Mouse (Mus musculus) gastrocnemius, postnatal 4 days (tissue): ENCODE results near the gene Phyh. TPM values are rescaled to one million over a fixed set of nuclear protein-coding genes. Genes with fewer than 3 reads are reported as not detected.
"Not testable (repeated sequence)": the region's sequence is repeated elsewhere in the genome, so short reads cannot be mapped to it uniquely, and the experiment has no call there.

Source experiments
- DNase-seq, 2 experiments: peaks; one replicate each; pipeline ENCODE4 v3.0.0; 2021 to 2022; ENCODE audit warnings: low spot score in 2 of 2, mixed read lengths in 2 of 2
- total RNA-seq, 2 experiments: library from RNA; stranded (reverse); gene quantifications; 2 replicates each; pipeline ENCODE4 v1.2.3; 2021

Gene Phyh
- total RNA-seq, 2 experiments from 2014 or later, result 31.9 to 36.5 TPM

DNA sequence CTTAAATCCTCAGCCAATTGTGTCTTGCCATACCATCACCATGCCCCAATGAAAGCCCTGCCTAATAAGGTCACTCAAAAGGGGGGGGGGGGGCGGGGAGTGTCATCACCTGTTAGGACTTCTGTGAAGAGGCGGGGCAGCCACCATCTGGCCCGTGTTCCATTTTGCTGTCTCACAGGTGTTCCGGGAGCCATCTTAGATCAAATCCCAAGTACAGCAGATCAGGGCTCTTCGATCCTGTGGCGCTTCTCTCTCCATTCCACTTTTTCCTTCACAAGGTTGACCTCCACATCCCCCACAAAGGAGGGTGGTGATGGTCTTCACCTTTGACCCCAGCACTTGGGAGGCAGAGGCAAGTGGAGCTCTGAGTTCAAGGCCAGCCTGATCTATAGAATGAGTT lies 2.8 kb upstream of the Phyh start:
- no peak for DNase-seq

DNA sequence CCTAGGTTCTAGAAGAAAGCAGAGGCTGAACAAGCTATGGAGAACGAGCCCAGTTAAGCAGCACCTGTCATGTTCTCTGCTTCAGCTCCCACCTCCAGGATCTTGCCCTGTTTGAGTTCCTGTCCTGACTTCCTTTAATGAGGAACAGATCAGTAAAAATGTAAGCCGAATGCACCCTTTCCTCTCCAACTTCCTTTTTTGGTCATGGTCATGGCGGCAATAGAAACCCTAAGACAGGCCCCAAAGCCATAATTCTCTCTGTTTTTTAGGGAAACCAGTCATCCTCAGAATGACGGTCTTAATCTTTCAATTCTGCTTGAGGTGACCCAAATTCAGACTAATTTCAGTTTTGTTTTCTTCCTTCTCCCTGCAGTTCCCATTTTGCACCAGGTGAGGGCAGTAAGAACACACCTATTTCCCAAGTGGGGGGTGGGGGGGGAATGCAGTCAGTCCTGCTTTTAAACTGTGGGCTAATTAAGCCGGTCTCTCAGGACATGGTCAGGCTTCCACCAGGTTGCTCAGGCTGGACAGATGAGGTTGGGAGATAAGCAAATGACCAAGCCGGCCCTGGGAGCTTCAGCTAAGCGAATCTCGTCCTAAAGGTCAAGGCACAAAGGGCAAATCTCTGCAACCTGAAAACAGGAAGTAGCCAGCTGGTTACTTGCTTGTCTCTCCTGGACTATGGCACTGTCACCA lies 1.3 kb upstream of the Phyh start:
- DNase-seq, result peak in 1 of 2 experiments; percentile 33

DNA sequence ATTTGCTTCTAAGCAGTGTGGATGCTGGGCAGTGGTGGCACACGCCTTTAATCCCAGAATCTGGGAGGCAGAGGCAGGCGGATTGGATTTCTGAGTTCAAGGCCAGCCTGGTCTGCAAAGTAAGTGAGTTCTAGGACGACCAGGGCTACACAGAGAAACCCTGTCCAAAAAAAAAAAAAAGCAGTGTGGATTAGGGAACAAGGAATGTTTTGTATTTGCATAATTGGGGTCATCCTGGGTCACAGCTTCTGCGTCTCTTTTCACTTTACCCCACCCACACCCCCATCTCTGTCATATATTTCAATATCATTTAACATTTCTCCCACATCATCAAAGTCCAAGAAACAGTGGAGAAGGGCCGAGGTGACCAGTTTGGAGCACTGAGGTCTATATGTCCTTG lies 2.2 kb downstream of the Phyh start:
- DNase-seq, result no peak

DNA sequence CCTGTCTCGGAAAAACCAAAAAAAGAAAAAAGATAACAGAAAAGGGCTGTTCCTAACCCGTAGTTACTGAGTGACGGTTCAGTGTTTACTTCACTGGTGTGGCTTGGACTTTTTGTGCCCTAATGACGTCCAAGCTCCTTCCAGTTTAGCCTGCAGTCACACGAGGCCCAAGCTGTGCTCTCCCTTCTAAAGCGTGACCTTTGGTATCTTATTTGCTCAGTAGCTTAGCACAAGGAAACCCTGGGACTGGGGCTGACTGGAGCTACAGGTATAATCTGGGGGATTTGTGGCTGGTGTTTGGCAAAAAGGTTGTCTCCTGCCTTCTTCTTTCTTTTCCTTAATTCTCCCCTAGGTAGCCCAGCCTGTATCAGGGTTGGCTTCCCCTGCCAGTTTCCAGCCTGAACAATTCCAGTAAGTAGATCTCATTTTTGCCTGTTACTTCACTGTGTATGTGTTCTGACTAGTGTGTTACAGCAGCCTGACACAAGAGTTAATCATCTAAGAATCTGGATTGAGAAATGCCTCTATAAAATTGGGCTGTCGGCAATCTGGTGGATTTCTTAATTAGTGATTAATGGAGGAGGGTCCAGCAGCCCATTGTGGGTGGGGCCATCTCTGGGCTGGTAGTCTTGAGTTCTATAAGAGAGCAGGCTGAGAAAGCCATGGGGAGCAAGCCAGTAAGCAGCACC lies 3.8 kb downstream of the Phyh start:
- DNase-seq, result no peak

DNA sequence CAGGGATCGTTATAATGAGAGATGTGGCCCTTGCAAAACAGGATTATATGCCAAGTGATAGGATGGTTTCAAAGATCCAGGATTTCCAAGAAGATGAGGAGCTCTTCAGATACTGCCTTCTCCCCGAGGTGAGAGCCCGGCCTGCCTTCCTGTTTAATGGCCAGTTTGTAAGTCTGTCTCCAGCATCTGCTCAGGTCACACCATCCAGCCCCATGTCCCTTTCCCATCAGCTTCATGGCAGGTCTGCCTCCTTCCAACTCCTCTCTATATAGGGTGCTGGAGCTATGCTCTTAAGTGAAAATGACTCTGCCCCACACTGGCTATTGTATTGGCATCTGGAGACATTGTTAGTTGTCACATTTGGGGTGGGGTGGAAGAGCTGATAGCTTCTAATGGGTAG lies 8.6 kb downstream of the Phyh start:
- no peak for DNase-seq

DNA sequence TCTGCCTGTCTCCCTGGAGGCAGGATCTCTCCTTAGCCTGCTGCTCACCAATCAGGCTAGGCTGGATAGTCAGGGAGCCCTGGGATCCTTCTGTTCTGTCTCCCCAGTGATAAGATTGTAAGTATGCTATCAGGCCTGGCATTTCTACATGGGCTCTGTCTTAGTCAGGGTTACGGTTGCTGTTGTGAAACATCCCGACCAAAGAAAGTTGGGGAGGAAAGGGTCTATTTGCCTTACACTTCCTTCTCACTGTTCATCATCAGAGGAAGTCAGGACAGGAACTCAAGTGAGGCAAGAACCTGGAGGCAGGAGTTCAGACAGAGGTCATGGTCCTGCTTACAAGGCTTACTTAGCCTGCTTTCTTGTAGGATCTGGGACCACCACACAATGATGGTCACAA lies 10.4 kb downstream of the Phyh start:
- DNase-seq, result no peak

DNA sequence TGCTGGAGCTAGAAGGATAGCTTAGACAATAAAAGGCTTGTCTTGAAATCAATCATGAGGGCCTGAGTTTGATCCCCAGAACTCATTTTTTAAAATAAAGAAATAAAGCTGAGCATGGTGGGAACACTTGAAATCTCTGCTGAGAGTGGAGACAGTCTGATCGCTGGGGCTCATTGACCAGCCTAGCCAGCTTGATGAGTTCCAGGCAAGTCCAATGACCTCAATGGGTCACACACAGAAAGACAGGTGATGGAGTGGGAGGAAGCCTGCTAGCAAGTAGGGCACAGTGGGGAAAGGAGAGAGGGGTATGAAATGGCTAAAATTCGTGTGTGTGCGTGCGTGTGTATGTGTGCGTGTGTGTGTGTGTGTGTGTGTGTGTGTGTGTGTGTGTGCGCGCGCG lies 15.7 kb downstream of the Phyh start:
- no peak for DNase-seq

DNA sequence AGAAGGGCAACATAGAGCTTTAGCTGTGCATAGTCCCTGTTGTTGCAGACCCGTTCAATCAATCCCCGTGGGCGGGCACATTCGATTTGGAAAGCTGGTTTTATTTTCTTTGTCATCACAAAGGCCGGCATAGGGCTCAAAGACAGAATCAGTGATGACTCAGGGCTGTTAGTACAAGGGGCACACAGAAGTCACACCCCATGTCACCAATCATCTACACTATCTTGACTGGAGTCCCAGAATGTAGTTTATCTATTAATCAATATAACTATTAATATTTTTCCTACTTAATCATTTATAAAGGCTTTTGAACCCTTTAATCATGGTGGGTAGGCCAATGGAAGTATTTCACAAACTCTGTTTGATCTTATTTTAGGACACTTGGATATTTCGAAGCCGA lies 19.1 kb downstream of the Phyh start:
- no peak for DNase-seq

DNA sequence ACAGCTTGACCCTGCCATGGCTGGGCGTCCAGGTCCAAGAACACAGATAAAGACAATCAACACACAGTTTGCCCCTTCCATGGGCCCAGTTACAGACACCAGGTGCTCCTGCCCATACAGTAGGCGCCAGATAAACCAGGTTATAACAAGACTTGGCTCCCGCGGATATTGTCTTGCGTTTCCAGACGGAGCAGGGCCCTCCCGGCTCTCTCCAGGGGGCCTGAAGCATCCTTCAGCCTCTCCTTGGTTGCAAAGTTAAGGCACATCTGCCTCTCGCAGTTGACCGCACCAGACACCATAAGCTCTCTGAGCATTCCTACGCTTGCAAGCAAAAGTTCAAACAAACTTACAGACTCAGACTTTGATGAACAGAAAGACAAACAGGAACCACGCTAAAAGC lies 22.0 kb downstream of the Phyh start:
- no peak for DNase-seq

DNA sequence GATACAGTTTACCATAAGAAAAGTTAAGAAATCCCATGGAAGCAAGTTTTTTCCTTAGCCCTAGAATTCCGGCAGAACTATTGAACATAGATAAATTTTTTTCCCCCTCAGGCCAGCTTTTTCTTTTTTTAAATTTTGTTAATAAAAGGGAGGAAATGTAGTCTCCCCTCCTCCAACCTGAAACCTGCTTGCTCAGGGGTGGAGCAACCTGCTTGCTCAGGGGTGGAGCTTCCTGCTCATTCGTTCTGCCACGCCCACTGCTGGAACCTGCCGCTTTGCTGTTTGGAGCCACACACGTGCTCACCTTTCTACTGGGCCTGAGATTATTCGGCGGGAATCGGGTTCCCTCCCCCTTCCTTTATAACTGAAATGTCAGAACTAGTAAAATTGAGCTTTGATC lies 30.9 kb downstream of the Phyh start:
- DNase-seq, result not testable (repeated sequence)

DNA sequence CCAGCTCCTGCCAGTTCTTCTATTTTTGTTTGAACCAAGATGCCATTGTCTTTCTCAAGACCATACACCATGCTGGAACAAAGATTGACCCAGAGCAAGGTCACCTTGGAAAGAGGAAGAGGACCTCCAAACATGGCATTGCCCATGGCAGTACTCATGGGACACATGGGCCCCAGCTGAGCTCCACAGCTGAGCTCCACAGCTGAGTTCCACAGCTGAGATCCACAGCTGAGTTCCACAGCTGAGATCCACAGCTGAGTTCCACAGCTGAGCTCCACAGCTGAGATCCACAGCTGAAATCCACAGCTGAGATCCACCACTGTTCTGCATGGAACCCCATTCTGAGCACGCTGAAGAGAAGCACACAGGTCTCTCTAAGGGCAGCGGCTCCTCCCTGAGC lies 32.2 kb downstream of the Phyh start:
- DNase-seq, result no peak

DNA sequence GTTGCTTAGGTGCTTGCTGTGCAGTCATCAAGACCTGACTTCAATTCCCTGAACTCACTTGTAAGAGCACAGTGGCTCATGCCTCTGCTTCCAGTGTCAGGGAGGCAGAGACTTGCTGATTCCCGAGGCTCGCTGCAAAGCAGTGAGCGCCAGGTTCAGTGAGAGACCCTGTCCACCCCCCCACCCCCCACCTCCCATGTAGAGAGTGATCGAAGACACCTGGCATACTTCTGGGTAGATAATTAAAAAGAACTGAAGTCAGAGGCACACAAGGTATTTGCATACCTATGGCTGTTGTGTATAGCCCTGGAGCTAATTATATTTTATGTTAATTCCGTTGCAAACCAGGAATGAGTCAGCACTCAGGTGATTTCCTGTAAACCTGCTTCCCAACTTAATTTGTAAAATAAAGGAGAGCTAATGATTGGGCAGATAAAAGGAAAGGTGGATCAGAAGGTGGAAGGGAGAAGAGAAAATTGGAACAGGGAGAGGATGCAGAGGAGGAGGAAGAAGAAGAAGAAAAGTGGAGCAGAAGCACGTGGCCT lies 35.5 kb downstream of the Phyh start:
- no peak for DNase-seq

DNA sequence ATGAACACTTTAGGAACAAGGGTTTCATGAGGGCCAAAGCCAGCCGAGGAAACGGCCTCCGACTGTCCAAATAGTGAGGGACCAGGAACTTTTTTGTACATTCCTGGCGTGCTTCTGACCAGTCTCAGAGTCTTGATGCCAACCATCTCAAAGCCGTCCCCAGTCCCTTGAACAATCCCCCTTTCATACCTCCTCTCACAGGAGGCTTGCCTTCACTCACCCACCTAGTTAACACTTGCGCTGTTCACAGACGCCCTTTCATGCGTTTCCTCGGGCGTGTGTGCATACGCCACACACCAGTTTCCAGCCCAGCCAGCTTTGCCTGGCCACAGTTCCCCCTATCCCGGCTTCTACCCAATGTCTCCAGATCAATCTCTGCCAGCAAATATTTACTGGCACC lies 39.2 kb downstream of the Phyh start:
- no peak for DNase-seq

DNA sequence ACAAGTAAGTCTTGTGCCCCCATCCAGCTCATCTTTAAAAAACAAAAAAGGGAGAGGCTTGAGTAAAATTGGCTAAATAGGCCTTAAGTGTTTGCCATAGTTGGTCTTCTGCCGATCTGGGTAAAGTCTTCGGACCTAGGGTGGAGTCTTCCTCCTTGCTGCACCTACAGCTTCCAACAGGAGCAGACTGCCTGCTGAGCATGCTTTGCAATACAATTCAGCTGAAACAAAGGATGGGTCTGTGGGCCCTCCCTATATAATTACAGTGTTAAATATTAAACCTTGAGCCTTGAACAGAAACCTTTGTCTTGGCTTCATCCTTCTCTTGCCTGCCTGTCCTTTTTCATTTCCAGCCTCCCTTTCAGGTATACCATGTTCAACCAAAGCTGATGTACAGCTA lies 49.0 kb downstream of the Phyh start:
- DNase-seq, result no peak

DNA sequence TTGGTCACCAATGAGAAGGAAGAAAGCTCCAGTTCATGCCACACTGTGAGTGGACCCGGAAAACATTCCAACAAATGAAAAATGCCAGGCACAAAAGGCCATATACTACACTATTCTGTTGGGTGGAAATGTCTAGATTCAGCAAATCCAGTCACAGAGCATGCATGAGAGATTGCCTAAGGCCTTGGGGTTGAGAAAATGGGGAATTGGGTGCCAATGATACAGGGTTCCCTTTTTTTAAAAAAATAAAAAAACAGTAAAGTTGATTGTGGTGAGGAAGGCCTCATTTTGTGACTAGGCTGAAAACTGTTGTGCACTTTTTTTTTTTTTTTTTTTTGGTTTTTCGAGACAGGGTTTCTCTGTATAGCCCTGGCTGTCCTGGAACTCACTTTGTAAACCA lies 50.3 kb downstream of the Phyh start:
- DNase-seq, result no peak

DNA sequence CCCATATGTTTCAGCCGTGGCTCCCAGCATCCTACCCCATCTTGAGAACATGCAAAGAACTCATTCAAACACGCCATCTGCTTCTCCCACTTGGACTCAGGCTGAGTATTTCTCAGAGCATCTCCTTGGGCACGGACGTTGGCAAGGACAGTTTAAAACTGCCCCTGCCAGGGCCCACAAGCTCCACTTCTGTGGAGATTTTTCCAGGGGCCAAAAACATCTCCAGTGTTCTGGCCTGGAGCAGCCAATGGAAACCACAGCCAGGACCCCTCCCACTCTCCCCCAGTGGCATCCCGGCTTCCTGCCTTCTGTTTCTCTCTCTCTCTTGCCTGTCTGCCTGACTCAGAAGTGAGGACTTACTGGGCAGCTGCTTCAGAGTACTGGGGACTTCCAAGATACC lies 57.0 kb downstream of the Phyh start, which contains the start of gene Ucma:
Gene Ucma (plus strand): TSS at position 316 of the 400 bp plus-strand sequence.
- no peak for DNase-seq

DNA sequence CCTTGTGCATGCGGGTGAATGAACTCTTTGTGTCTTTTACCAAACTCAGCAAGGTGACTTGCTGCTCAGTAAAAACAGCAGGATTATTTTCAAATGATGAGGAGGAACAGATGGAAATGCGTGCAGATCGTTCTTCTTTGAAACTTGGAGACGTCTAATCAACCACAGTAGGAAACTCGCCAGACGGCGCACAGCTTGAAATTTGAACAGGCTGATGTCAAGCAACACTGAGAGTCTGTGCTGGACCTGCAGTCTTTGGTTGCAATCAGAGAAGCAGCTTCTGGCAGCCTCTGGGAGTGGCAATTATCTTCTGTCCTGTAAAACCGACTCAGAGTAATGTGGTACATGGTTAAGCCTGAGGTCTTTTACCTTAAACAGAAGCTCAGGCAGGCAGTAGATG lies 59.3 kb downstream of the Phyh start:
- no peak for DNase-seq

DNA sequence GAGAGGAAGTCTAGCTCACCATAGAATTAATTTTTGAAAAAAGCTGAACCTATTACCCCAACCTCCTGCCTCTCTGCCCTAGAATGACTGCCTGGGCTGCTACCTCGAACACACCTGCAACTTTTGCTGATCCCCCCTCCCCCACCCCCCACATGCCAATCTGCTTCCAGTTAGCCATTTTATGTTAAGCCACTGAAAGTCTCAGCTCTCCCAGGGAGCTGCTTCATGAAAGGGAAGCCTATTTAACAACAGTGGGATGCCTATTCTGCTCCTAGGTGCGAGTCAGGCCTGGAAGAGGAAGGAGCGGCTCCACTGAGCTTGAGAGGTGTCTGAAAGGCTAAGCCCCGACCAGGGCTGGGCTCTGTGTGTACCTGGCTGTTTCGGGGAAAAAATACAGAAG lies 65.2 kb downstream of the Phyh start:
- DNase-seq, result no peak

DNA sequence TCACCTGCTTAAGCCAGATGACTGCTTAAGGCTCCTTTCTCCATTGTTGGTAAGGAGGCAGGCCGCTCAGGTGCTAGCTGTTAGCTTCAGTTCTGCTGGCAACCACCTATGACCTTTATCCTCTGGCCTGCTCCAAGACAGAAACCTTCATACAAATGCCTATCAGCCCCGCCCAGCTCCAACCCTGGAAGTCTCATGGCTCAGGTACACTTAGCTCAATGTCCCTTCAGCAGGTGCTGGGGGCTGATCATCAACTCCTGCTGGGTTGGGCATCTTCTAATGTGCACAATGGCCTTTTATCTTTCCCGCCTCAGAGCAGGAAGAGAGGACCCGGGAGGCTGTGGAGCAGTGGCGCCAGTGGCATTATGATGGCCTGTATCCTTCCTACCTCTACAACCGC lies 66.2 kb downstream of the Phyh start:
- DNase-seq, result no peak

DNA sequence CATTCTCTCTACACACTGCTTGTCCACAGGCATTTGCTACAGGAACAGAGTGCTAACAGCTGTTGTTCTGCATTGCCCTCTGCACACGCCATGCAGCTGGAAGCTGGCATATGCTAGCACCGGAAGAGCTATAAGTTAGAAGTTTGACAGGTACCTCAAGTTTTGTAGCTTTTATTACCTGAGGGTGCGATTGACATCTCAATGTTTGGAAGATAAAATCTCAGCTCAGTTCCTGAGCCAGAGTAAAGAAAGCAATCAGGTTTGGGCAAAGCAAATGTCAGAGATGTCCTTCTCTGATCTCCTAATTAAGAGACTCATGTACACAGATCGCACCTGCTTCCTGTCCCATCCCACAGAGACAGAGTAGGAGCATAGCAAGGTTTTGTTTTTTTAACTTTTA lies 68.0 kb downstream of the Phyh start:
- DNase-seq, result no peak

DNA sequence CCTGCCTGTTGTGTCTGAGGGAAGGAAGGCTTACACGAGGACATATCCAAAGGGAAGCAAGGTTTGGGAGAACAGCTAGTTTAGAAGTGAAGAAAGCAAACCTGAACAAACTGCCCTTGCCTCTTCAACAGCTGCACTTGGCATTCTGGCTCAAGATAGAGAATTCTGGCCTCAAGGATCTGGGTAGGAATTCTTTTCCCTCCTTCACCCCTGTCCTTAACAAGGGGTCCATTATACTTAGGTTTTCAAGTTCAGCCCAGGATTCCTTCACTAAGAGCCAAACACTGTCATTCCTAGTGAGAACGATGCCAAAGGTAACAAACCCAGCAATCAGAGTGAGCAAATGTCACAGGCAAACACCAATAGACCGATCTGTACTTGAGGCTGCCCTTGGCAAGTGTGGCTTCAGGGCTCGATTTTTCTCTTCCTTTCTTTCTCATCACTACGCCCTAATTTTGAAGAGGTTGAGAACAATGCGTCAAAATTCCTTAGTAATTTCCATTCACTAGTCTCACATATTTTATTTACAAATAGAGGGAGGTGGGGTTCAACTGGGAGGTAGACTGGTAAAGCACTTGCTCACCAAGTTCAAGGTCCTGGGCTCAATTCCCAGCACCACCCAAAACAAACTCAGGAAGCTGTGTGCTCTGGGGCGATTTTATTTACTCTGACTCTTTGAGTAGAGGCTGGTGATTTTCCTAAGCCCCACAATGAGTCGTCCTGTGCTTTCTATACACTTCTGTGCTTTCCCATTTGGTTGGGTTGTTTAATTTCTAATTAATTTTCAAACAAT lies 68.8 kb downstream of the Phyh start:
- no peak for DNase-seq
